Mouse (Mus musculus) myocyte (in vitro differentiated cells): ENCODE data around the gene Gabrb1.

Experiments
- E2F4 ChIP-seq: IDR thresholded peaks from one replicate; pipeline ENCODE4 v1.6.1; 2011; ENCODE audit warnings: mild to moderate bottlenecking, control low read depth, moderate library complexity; ENCODE audit not compliant: insufficient read depth
- MYOD1 ChIP-seq, 3 experiments: IDR thresholded peaks; one replicate each; pipeline ENCODE4 v1.6.1; 2011; ENCODE audit warnings: control low read depth in 2 of 3, low read depth in 2 of 3, mild to moderate bottlenecking in 2 of 3, moderate library complexity in 1 of 3; ENCODE audit not compliant: insufficient read length in 2 of 3, control insufficient read depth in 1 of 3
- MYOG ChIP-seq, 3 experiments: IDR thresholded peaks; one replicate each; pipeline ENCODE4 v1.6.1; 2011; ENCODE audit warnings: control low read depth in 2 of 3, low read depth in 2 of 3, mild to moderate bottlenecking in 2 of 3; ENCODE audit not compliant: insufficient read length in 2 of 3, control insufficient read depth in 1 of 3, insufficient read depth in 1 of 3
- POLR2A ChIP-seq: IDR thresholded peaks from one replicate; pipeline ENCODE4 v1.6.1; 2011; ENCODE audit warnings: low read depth, mild to moderate bottlenecking, control low read depth, moderate library complexity; ENCODE audit not compliant: insufficient read length
- SRF ChIP-seq: IDR thresholded peaks from one replicate; pipeline ENCODE4 v1.6.1; 2011; ENCODE audit warnings: low read depth; ENCODE audit not compliant: control insufficient read depth, insufficient read length
- USF1 ChIP-seq: IDR thresholded peaks from one replicate; pipeline ENCODE4 v1.6.1; 2011; ENCODE audit warnings: low read depth, mild to moderate bottlenecking, control low read depth, moderate library complexity

DNA sequence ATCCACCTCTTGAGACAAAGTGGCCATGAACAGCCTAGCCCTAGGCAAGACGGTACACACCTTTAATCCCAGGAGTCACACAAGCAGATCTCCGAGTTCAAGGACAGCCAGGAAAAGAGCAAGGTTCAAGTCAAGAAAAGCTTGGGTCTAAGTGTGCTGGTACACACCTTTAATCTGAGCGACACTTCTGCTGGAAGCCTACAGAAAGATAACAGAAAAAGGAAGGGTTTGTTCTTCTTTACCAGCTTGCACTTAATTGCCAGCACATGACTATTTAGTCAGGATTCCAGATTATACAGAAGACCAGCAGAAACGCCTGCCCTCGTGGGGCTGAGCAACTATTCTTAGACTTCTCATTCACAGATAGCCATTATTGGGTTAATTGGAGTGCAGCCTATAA, 534.0 kb downstream of the Gabrb1 start:
- no peak for TF ChIP-seq POLR2A
- no peak for TF ChIP-seq MYOD1 (IDR thresholded peaks at IDR 0.05; ENCODE audit: control insufficient read depth in 1 of 3, insufficient read length in 2 of 3, low read depth in 2 of 3)
- TF ChIP-seq E2F4: no peak
- TF ChIP-seq MYOG (IDR thresholded peaks at IDR 0.05; ENCODE audit: control insufficient read depth in 1 of 3, insufficient read depth in 1 of 3, insufficient read length in 2 of 3, low read depth in 2 of 3): no peak
- TF ChIP-seq SRF: no peak
- no peak for TF ChIP-seq USF1
